Mouse (Mus musculus): ENCODE measurements around the gene Kif2a.
"Not testable (repeated sequence)": the region's sequence is repeated elsewhere in the genome, so short reads cannot be mapped to it uniquely, and the experiment has no call there.

Kif2a gene

DNA sequence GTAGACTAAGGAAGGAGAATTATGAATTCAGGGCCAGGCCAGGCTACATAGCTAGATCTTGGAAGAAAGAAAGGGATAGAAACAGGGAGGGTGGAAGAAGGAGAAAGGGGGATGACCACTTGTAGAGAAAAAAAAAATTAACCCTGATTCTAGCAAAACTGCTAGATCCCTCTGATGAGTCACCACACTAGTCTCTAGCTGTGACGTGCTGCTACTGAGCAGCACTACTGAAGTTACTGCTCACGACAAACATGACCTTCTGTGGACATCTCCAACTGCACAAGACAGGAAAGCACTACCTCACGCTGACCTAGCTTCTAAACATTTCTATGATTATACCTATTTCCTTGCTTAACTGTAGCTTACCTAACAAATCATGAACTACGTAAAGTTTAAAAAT is 93.6 kb downstream of the Kif2a start:
- no peak for DNase-seq

DNA sequence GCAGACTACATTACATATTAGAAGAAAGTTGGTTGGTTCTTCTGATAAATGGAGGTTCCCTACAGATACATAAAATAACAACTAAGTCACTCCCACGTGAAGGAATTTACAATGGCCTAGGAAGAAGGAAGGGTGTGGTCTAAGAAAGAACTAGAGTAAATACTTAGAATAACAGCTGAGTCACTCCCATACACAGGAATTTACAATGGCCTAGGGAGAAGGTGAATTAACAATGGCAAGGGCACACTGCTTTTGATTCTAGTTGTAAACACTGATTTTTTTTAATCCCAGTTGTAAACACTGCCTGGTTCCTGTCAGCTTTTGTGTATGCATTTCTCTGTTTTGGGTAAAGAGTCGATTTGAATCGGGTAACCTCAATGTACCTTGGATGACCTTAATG is 96.0 kb downstream of the Kif2a start:
- not testable (repeated sequence) for DNase-seq

DNA sequence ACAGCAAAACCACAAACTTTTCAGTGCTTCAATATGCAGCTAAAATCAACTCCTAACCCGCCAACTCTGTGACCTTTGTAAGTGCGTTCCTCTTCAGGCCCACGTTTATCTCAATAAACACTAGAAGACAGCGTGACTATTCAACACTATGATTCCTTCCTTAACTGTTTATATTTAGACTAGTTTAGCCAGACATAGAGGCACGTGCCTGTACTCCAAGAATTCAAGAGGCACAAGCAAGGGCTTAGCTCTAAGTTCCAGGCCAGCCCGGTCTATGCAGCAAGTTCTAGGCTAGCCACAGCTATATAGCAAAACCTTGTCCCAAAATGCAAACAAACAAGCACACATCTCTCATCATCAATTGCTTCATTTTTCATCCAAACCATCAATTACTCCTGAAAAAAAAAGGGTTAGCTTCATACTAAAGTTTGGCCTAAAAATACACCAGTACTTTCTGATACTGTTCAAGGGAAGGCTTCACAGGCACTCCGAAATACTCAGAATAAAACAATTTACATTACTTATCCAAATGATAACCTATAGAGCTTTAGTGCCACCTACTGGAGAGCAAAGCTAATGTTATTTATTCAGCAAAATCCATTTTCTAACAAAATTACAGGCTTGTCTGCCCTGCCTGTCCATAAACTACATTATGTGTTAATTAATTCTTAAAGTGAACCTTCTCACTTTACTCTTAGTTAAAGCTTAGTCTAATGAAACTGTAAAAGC is 103.4 kb downstream of the Kif2a start:
- DNase-seq: no peak

DNA sequence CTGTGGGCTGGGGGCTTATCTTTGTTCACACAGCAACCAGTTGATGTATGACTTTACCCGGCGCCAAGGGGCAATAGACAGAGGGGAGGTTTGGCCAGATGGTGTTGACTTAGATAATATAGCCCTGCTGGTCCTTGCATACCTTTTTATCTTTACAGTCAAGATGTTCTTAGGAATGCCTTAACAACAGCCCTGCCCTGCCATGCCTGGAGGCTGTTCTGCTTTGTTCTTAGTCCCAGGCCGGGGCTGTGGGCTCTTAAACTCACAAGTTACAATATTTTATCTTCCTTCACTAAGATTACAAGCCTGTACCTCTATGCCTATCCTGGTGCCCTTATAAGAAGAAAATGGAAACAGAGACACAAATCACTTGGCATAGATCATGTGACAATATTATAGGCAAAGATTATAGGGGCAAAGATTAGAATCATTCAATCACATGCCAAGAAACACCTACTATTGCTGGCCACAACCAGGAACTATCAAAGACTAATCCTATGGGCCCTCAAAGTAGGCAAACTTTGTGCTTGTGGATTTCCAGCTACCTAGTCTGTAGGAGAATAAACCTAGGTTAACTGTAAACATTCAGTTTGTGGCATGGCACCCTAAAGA is 108.7 kb downstream of the Kif2a start:
- no peak for DNase-seq

DNA sequence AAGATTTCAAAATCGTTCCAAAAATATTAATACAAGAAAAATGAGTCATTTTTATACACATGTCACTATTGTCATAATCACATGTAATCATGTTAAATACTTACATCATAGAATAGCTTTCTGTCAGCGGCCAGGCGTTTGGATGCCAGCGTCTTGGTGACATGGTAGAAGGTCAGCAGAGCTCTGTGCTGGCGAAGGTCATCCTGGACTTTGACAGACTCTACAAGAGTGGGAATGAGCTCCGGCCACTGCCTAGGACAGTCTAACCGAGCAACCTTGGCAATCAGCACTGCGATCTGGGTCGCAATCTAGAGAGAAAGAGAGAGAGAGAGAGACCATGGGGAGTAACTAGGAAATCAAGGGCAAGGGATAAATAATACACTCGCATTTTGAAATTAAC is 111.8 kb downstream of the Kif2a start:
- no peak for DNase-seq

Measured in cerebellum, adult 8-10 months (tissue).